Mouse (Mus musculus): Measurements from ENCODE around the gene Gse1. TPM values are rescaled to one million over a fixed set of nuclear protein-coding genes. Genes with fewer than 3 reads are reported as not detected.

The Gse1 gene
- 8.7 and 10.6 TPM in 2 replicates for polyA plus RNA-seq (2015; fragmentation: Nextera tagmentation; extraction: Ambion mirVana)

- H3K27ac ChIP-seq (replicated peaks), result no peak within 1 kb of the TSS
- no peak within 1 kb of the TSS; the same call in 1 of the 2 replicates for H3K9ac ChIP-seq
- H3K36me3 ChIP-seq (replicated peaks), result no peaks in the 10 kb centered on the region
- H3K4me1 ChIP-seq (replicated peaks), result peaks cover 11% of the 10 kb centered on the region
- ATAC-seq (ENCODE audit: insufficient read depth), result 0 out of 2 replicates have a peak, but pooled peaks have one; percentile 16
- peaks cover 79% of the 10 kb centered on the region for H3K27me3 ChIP-seq
- WGBS (ENCODE audit: insufficient replicate concordance), result 13% methylated on average over 23 of the region's 52 CpGs
- H3K9me3 ChIP-seq (replicated peaks), result no peaks in the 10 kb centered on the region
- peak within 1 kb of the TSS; percentile 51 for H3K4me3 ChIP-seq (replicated peaks)
- H3K4me2 ChIP-seq, result peak within 1 kb of the TSS; percentile 71
Observed at GRCm38 (mm10) chr8:120227891-120228591, at the start of gene Gse1. Gene Gse1 (plus strand): TSS chr8:120228456.

GRCm38 (mm10) chr8:120179027-120179431 lies 49.2 kb upstream of the Gse1 start:
- Histone ChIP-seq H3K27ac (replicated peaks) (no peak overlapping the region), H3K4me2 (peak overlapping the region; percentile 54), H3K4me3 (replicated peaks) (0 out of 2 replicates have a peak overlapping the region, but pooled peaks have one; percentile 18), H3K9me3 (replicated peaks) (no peaks in the 10 kb centered on the region), H3K4me1 (replicated peaks) (peaks cover 5% of the 10 kb centered on the region), H3K36me3 (replicated peaks) (no peaks in the 10 kb centered on the region), H3K27me3 (peaks cover 48% of the 10 kb centered on the region), H3K9ac (no peak overlapping the region)
- peak; percentile 57; the same call in 1 of the 2 replicates for ATAC-seq (ENCODE audit: insufficient read depth)
- WGBS (ENCODE audit: insufficient replicate concordance), result under 1% methylated on average over 10 of the region's 10 CpGs

- 52% methylated on average over 7 of the region's 7 CpGs for WGBS (ENCODE audit: insufficient replicate concordance)
- Histone ChIP-seq H3K27ac (replicated peaks) (no peak overlapping the region), H3K9ac (no peak overlapping the region)
Observed at GRCm38 (mm10) chr8:120180445-120180970, 47.7 kb upstream of the Gse1 start.

DNA sequence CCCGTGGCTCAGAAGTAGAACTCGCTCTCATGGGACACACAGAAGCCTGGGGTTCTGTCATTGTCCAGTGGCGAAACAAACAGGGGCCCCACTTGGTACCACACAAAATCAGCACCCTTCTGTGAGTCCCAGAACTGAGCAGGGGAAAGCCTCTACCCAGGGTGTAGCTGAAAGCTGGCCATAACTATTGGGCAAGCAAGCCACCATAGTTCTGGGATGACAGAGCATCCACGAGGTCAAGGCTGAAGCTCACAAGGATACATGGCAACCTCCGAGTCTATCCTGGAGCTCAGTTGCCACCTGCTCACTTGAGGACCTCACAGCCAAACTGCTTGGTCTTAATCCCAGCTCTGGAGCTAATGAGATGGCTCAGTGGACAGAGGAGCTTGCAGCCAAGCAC lies 47.0 kb upstream of the Gse1 start:
- Histone ChIP-seq H3K9me3 (replicated peaks) (no peaks in the 10 kb centered on the region), H3K9ac (no peak overlapping the region), H3K4me2 (no peak overlapping the region), H3K27me3 (peaks cover 26% of the 10 kb centered on the region), H3K4me1 (replicated peaks) (peaks cover 9% of the 10 kb centered on the region), H3K27ac (replicated peaks) (no peak overlapping the region), H3K4me3 (replicated peaks) (no peak overlapping the region), H3K36me3 (replicated peaks) (no peaks in the 10 kb centered on the region)
- 55% methylated on average over 5 of the region's 5 CpGs for WGBS (ENCODE audit: insufficient replicate concordance)
- ATAC-seq (ENCODE audit: insufficient read depth), result no peak

More at GRCm38 (mm10) chr8:120180445-120180970, 47.7 kb upstream of the Gse1 start:
- H3K4me3 ChIP-seq (replicated peaks), result no peak overlapping the region
- no peak overlapping the region for H3K4me2 ChIP-seq
- H3K4me1 ChIP-seq (replicated peaks), result peaks cover 9% of the 10 kb centered on the region
- no peaks in the 10 kb centered on the region for H3K9me3 ChIP-seq (replicated peaks)
- ATAC-seq (ENCODE audit: insufficient read depth), result no peak
- peaks cover 33% of the 10 kb centered on the region for H3K27me3 ChIP-seq
- H3K36me3 ChIP-seq (replicated peaks), result no peaks in the 10 kb centered on the region

- H3K36me3 ChIP-seq (replicated peaks), result no peaks in the 10 kb centered on the region
- H3K4me1 ChIP-seq (replicated peaks), result peaks cover 9% of the 10 kb centered on the region
- H3K27me3 ChIP-seq, result peaks cover 19% of the 10 kb centered on the region
- H3K4me3 ChIP-seq (replicated peaks), result no peak overlapping the region
- WGBS (ENCODE audit: insufficient replicate concordance), result 57% methylated on average over 4 of the region's 4 CpGs
- H3K27ac ChIP-seq (replicated peaks), result no peak overlapping the region
- no peak overlapping the region for H3K4me2 ChIP-seq
- ATAC-seq (ENCODE audit: insufficient read depth), result no peak
- no peaks in the 10 kb centered on the region for H3K9me3 ChIP-seq (replicated peaks)
- no peak overlapping the region for H3K9ac ChIP-seq
Observed at GRCm38 (mm10) chr8:120181861-120182414, 46.3 kb upstream of the Gse1 start.

- no peak for ATAC-seq (ENCODE audit: insufficient read depth)
- WGBS (ENCODE audit: insufficient replicate concordance), result 49% methylated on average over 9 of the region's 9 CpGs
- no peak overlapping the region for H3K27ac ChIP-seq (replicated peaks)
Observed at GRCm38 (mm10) chr8:120184366-120184765, 43.9 kb upstream of the Gse1 start.

GRCm38 (mm10) chr8:120184850-120185792 lies 43.1 kb upstream of the Gse1 start:
- no peak overlapping the region for H3K4me2 ChIP-seq
- no peak overlapping the region for H3K27ac ChIP-seq (replicated peaks)
- no peak for ATAC-seq (ENCODE audit: insufficient read depth)
- H3K27me3 ChIP-seq, result no peaks in the 10 kb centered on the region; the same call in 1 of the 2 replicates
- H3K4me3 ChIP-seq (replicated peaks), result no peak overlapping the region
- no peaks in the 10 kb centered on the region for H3K9me3 ChIP-seq (replicated peaks)
- no peak overlapping the region for H3K9ac ChIP-seq
- 46% methylated on average over 16 of the region's 17 CpGs for WGBS (ENCODE audit: insufficient replicate concordance)
- H3K4me1 ChIP-seq (replicated peaks), result 0 out of 2 replicates have a peak, but pooled peaks cover 4% of the 10 kb centered on the region
- H3K36me3 ChIP-seq (replicated peaks), result no peaks in the 10 kb centered on the region

More at GRCm38 (mm10) chr8:120184366-120184765, 43.9 kb upstream of the Gse1 start:
- H3K4me1 ChIP-seq (replicated peaks), result peaks cover 4% of the 10 kb centered on the region; the same call in 1 of the 2 replicates
- H3K4me3 ChIP-seq (replicated peaks), result no peak overlapping the region
- H3K27me3 ChIP-seq, result no peaks in the 10 kb centered on the region; the same call in 1 of the 2 replicates
- H3K9me3 ChIP-seq (replicated peaks), result no peaks in the 10 kb centered on the region
- H3K9ac ChIP-seq, result no peak overlapping the region
- H3K36me3 ChIP-seq (replicated peaks), result no peaks in the 10 kb centered on the region
- no peak overlapping the region for H3K4me2 ChIP-seq

- Histone ChIP-seq H3K36me3 (replicated peaks) (no peaks in the 10 kb centered on the region), H3K9ac (no peak overlapping the region), H3K4me1 (replicated peaks) (peaks cover 7% of the 10 kb centered on the region; the same call in 1 of the 2 replicates), H3K9me3 (replicated peaks) (no peaks in the 10 kb centered on the region), H3K27ac (replicated peaks) (no peak overlapping the region), H3K4me3 (replicated peaks) (no peak overlapping the region), H3K4me2 (no peak overlapping the region), H3K27me3 (no peaks in the 10 kb centered on the region; the same call in 1 of the 2 replicates)
- ATAC-seq (ENCODE audit: insufficient read depth), result no peak
- 61% methylated on average over 8 of the region's 8 CpGs for WGBS (ENCODE audit: insufficient replicate concordance)
Observed at GRCm38 (mm10) chr8:120186454-120186853, 41.8 kb upstream of the Gse1 start.

GRCm38 (mm10) chr8:120188510-120188909 lies 39.7 kb upstream of the Gse1 start:
- H3K4me1 ChIP-seq (replicated peaks), result peaks cover 7% of the 10 kb centered on the region; the same call in 1 of the 2 replicates
- WGBS (ENCODE audit: insufficient replicate concordance), result 55% methylated on average over 6 of the region's 6 CpGs
- H3K4me2 ChIP-seq, result no peak overlapping the region
- no peaks in the 10 kb centered on the region for H3K36me3 ChIP-seq (replicated peaks)
- no peak for ATAC-seq (ENCODE audit: insufficient read depth)
- H3K27ac ChIP-seq (replicated peaks), result no peak overlapping the region
- no peaks in the 10 kb centered on the region for H3K9me3 ChIP-seq (replicated peaks)
- no peak overlapping the region for H3K4me3 ChIP-seq (replicated peaks)
- no peaks in the 10 kb centered on the region; the same call in 1 of the 2 replicates for H3K27me3 ChIP-seq
- no peak overlapping the region for H3K9ac ChIP-seq

DNA sequence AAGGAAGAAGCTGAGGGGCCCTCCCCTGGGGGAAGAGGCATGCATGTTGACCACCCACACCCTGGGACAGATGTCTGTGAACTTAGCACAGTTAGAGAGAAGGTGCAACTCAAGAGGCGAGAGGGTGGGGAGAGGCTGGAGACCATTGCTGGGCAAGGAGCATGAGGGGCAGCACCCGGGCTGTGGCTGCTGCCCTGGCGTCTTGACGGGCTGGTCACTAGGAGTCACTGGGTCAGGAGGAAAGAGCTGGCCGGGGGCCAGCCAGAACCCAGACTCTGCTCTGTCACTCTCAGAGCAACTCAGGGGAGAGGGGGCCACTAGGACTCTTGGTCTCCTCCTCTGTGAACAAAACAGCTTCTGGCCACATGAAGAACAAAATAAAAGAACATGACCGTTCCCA lies 38.8 kb upstream of the Gse1 start:
- Histone ChIP-seq H3K36me3 (replicated peaks) (no peaks in the 10 kb centered on the region), H3K4me3 (replicated peaks) (no peak overlapping the region), H3K4me2 (no peak overlapping the region), H3K4me1 (replicated peaks) (peaks cover 7% of the 10 kb centered on the region; the same call in 1 of the 2 replicates), H3K9ac (no peak overlapping the region), H3K27ac (replicated peaks) (no peak overlapping the region), H3K9me3 (replicated peaks) (no peaks in the 10 kb centered on the region), H3K27me3 (no peaks in the 10 kb centered on the region; the same call in 1 of the 2 replicates)
- no peak for ATAC-seq (ENCODE audit: insufficient read depth)
- 58% methylated on average over 6 of the region's 6 CpGs for WGBS (ENCODE audit: insufficient replicate concordance)
